Mouse (Mus musculus): ENCODE measurements around the gene Klhdc1. TPM values are rescaled to one million over a fixed set of nuclear protein-coding genes. Genes with fewer than 3 reads are reported as not detected.

Gene Klhdc1
- polyA plus RNA-seq (2015; fragmentation: Nextera tagmentation; extraction: Ambion mirVana), result 5.9 and 9.9 TPM in 2 replicates

DNA sequence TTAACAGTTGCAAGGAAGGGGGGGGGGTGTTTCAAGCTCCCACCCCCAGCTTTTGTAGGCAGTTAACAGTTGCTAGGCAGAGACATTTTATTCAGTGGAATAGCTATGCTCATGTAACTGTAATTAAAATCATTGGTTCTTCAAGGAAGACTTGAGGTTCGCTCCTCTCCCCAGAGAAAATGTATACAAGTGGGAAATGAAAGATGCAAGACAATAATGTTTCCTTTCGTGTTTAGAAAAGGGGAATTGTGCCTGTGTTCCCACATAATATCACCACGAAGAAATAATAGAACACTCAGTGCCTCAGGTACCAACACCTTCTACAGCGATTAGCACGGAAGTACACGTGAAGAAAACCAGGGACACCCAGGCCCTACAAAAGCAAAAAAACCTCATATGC is at the start of gene Klhdc1:
Gene Klhdc1, plus strand, starts transcription at position 301 of the 400 bp plus-strand sequence.
- H3K9me3 ChIP-seq (ENCODE audit: low read length), result no peaks in the 10 kb centered on the region
- peak within 1 kb of the TSS; percentile 93 for H3K9ac ChIP-seq (replicated peaks; ENCODE audit: low read length)
- peak within 1 kb of the TSS; percentile 77 for H3K4me3 ChIP-seq (ENCODE audit: low read length)
- H3K4me1 ChIP-seq (ENCODE audit: insufficient read depth, low read length), result peaks cover 7% of the 10 kb centered on the region
- 70% methylated on average over 6 of the region's 6 CpGs for WGBS
- no peak for ATAC-seq (ENCODE audit: low FRiP score, low TSS enrichment)
- no peaks in the 10 kb centered on the region for H3K36me3 ChIP-seq (ENCODE audit: insufficient read depth, low read length)
- H3K4me2 ChIP-seq (replicated peaks; ENCODE audit: low read depth, low read length), result peak within 1 kb of the TSS; percentile 60
- peak within 1 kb of the TSS; percentile 84 for H3K27ac ChIP-seq (ENCODE audit: low read length)
- H3K27me3 ChIP-seq (ENCODE audit: insufficient read depth, low read length), result no peaks in the 10 kb centered on the region

DNA sequence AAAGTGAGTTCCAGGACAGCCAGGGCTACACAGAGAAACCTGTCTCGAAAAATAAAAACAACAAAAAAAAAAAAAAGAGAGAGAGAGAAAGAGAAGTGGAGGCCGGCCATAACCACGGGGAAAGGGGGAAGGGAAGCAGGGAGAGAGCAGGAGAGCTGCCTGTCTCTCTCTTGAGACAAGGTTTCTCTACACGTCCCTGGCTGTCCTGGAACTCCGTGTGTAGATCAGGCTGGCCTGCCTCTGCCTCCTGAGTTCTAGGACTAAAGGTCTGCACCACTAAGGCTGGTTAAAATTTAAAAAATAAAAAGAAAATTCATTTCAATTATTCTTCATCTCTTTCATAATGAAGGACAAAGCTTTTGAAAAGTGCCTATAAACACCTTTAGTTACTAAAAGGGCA is 49.6 kb upstream of the Klhdc1 start:
- H3K4me2 ChIP-seq (replicated peaks; ENCODE audit: low read depth, low read length), result no peak overlapping the region
- ATAC-seq (ENCODE audit: low FRiP score, low TSS enrichment), result no peak
- H3K4me1 ChIP-seq (ENCODE audit: insufficient read depth, low read length), result peaks cover 18% of the 10 kb centered on the region
- H3K27me3 ChIP-seq (ENCODE audit: insufficient read depth, low read length), result no peaks in the 10 kb centered on the region
- no peak overlapping the region for H3K9ac ChIP-seq (replicated peaks; ENCODE audit: low read length)
- 89% methylated on average over 5 of the region's 5 CpGs for WGBS
- no peak overlapping the region for H3K27ac ChIP-seq (ENCODE audit: low read length)
- H3K4me3 ChIP-seq (ENCODE audit: low read length), result no peak overlapping the region
- H3K36me3 ChIP-seq (ENCODE audit: insufficient read depth, low read length), result peaks cover 24% of the 10 kb centered on the region
- H3K9me3 ChIP-seq (ENCODE audit: low read length), result no peaks in the 10 kb centered on the region

DNA sequence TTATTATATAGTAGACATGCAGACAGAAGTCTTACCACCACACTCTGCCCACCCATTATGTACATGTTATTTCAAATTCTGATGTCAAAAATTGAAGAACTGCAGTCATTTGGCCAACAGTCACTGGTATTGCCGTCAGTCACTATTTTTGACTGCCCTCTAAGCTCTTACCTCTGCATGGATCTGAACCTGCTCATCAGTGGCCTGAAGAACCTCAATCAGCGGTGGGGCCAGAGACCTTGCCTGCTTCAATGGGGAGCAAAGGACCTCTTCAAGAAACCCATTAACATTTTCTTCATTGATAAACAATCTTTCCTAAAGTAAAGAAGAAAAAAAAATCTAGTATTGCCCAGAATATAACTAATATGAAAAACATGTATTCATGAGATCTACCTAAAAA is 48.3 kb upstream of the Klhdc1 start:
- H3K4me1 ChIP-seq (ENCODE audit: insufficient read depth, low read length), result peaks cover 9% of the 10 kb centered on the region
- WGBS, result 92% methylated on average over 2 of the region's 2 CpGs
- no peak overlapping the region for H3K4me2 ChIP-seq (replicated peaks; ENCODE audit: low read depth, low read length)

GRCm38 (mm10) chr12:69196444-69197377 is 44.3 kb upstream of the Klhdc1 start, which contains the start of gene Gm49383:
Gm49383 (minus strand) TSS chr12:69197104.
- H3K4me2 ChIP-seq (replicated peaks; ENCODE audit: low read depth, low read length), result peak within 1 kb of the TSS; percentile 97
- under 1% methylated on average over 75 of the region's 75 CpGs for WGBS
- ATAC-seq (ENCODE audit: low FRiP score, low TSS enrichment), result peak; percentile 76
- peak within 1 kb of the TSS; percentile 90 for H3K27ac ChIP-seq (ENCODE audit: low read length)
- peaks cover 21% of the 10 kb centered on the region for H3K4me1 ChIP-seq (ENCODE audit: insufficient read depth, low read length)
- peak within 1 kb of the TSS; percentile 90 for H3K9ac ChIP-seq (replicated peaks; ENCODE audit: low read length)
- peak within 1 kb of the TSS; percentile 95 for H3K4me3 ChIP-seq (ENCODE audit: low read length)
- peaks cover 12% of the 10 kb centered on the region; the same call in 1 of the 2 replicates for H3K36me3 ChIP-seq (ENCODE audit: insufficient read depth, low read length)
- no peaks in the 10 kb centered on the region for H3K27me3 ChIP-seq (ENCODE audit: insufficient read depth, low read length)
- no peaks in the 10 kb centered on the region for H3K9me3 ChIP-seq (ENCODE audit: low read length)

More for the DNA sequence above, 48.3 kb upstream of the Klhdc1 start:
- no peak for ATAC-seq (ENCODE audit: low FRiP score, low TSS enrichment)
- Histone ChIP-seq H3K27me3 (ENCODE audit: insufficient read depth, low read length) (no peaks in the 10 kb centered on the region), H3K9ac (replicated peaks; ENCODE audit: low read length) (no peak overlapping the region), H3K27ac (ENCODE audit: low read length) (no peak overlapping the region), H3K4me3 (ENCODE audit: low read length) (no peak overlapping the region), H3K9me3 (ENCODE audit: low read length) (no peaks in the 10 kb centered on the region), H3K36me3 (ENCODE audit: insufficient read depth, low read length) (peaks cover 24% of the 10 kb centered on the region)

DNA sequence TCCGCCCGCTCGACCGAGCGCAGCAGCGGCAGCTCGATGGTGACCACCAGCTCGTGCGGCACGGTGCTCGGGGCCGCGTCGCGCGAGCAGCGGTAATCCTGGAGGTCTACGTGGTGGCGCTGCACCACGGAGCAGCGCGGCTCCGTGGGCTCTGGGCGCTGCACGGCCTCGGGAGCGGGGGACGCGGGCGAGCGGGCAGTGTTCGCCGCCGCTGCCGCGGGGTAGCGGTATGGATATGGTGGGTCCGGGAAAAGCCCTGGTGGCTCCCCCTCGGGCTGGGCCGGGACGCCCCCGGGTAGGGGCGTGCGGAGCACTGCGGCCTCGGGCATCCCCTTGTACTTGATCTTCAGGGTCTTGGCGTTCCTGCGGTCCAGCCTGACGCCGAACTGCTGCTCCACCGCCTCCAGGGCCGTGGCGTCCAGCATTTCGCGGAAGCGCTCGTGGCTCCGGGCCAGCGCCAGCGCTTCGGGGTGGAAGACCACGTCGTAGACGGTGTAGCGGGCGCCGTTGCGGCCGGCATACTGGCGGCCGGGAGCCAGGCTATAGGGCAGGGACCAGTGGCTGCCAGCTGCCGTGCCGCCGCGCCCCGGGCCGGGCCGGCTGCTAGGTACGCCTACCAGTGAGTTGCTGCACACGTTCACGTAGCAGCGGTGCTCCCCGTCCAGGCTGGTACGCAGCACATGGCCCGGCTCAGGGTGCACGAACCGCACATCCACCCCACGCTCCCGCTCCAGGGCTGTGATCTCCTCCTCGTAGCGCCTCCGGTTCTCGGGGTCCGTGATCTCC is 43.4 kb upstream of the Klhdc1 start:
- H3K4me3 ChIP-seq (ENCODE audit: low read length), result peak overlapping the region; percentile 95
- WGBS, result under 1% methylated on average over 91 of the region's 94 CpGs
- peak overlapping the region; percentile 90 for H3K9ac ChIP-seq (replicated peaks; ENCODE audit: low read length)
- H3K4me2 ChIP-seq (replicated peaks; ENCODE audit: low read depth, low read length), result peak overlapping the region; percentile 97
- H3K27me3 ChIP-seq (ENCODE audit: insufficient read depth, low read length), result no peaks in the 10 kb centered on the region
- peaks cover 21% of the 10 kb centered on the region for H3K4me1 ChIP-seq (ENCODE audit: insufficient read depth, low read length)
- peak; percentile 77 for ATAC-seq (ENCODE audit: low FRiP score, low TSS enrichment)
- H3K27ac ChIP-seq (ENCODE audit: low read length), result peak overlapping the region; percentile 90
- peaks cover 16% of the 10 kb centered on the region for H3K36me3 ChIP-seq (ENCODE audit: insufficient read depth, low read length)
- H3K9me3 ChIP-seq (ENCODE audit: low read length), result no peaks in the 10 kb centered on the region

DNA sequence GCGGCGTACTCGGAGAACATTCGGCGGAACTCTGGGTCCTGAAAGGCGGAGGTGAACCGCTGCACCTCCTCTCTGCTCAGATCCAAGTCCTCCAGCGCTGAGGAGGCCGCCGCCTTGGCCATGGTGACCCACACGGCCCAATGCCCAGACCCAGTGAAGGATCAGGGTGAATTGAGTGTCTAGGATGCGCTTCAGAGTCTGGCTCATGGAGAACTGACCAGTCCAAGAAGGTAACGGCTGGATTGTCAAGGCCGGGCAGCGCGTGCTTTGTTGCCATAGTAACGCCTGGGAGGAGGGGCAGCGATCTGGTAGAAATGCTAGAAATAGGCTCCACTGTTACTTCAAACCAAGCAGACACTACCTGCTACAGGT is 42.8 kb upstream of the Klhdc1 start, which contains the start of gene Dnaaf2:
Gene Dnaaf2, minus strand, starts transcription at position 266 of the 372 bp plus-strand sequence.
- Histone ChIP-seq H3K9ac (replicated peaks; ENCODE audit: low read length) (peak within 1 kb of the TSS; percentile 90), H3K4me2 (replicated peaks; ENCODE audit: low read depth, low read length) (peak within 1 kb of the TSS; percentile 97), H3K4me3 (ENCODE audit: low read length) (peak within 1 kb of the TSS; percentile 95), H3K36me3 (ENCODE audit: insufficient read depth, low read length) (peaks cover 16% of the 10 kb centered on the region), H3K27me3 (ENCODE audit: insufficient read depth, low read length) (no peaks in the 10 kb centered on the region), H3K9me3 (ENCODE audit: low read length) (no peaks in the 10 kb centered on the region), H3K27ac (ENCODE audit: low read length) (peak within 1 kb of the TSS; percentile 90), H3K4me1 (ENCODE audit: insufficient read depth, low read length) (peaks cover 21% of the 10 kb centered on the region)
- peak; percentile 75 for ATAC-seq (ENCODE audit: low FRiP score, low TSS enrichment)
- under 1% methylated on average over 18 of the region's 18 CpGs for WGBS

DNA sequence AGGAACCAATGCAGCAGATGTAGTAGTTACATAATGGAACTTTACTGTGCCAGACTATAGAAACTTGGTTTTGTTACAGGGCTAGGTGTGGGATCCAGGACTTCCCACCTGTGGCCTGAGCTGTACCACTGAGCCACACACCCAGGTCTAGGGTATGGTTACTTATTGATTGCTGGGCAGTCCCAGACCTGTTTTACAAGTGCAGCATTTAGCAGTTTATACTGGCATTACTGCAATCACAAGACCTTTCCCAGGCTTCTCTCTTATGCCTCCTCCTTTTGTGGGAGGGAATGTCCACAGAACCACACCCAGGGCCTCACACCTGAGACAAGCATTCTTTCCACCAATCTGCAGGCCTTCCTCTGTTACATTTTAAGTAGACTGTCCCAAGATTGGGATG is 42.0 kb upstream of the Klhdc1 start:
- ATAC-seq (ENCODE audit: low FRiP score, low TSS enrichment), result no peak
- no peaks in the 10 kb centered on the region for H3K9me3 ChIP-seq (ENCODE audit: low read length)
- H3K4me1 ChIP-seq (ENCODE audit: insufficient read depth, low read length), result peaks cover 21% of the 10 kb centered on the region
- no peak overlapping the region for H3K9ac ChIP-seq (replicated peaks; ENCODE audit: low read length)
- H3K4me2 ChIP-seq (replicated peaks; ENCODE audit: low read depth, low read length), result no peak overlapping the region; the same call in 1 of the 2 replicates
- peaks cover 19% of the 10 kb centered on the region for H3K36me3 ChIP-seq (ENCODE audit: insufficient read depth, low read length)
- H3K4me3 ChIP-seq (ENCODE audit: low read length), result no peak overlapping the region
- H3K27ac ChIP-seq (ENCODE audit: low read length), result no peak overlapping the region
- H3K27me3 ChIP-seq (ENCODE audit: insufficient read depth, low read length), result no peaks in the 10 kb centered on the region

DNA sequence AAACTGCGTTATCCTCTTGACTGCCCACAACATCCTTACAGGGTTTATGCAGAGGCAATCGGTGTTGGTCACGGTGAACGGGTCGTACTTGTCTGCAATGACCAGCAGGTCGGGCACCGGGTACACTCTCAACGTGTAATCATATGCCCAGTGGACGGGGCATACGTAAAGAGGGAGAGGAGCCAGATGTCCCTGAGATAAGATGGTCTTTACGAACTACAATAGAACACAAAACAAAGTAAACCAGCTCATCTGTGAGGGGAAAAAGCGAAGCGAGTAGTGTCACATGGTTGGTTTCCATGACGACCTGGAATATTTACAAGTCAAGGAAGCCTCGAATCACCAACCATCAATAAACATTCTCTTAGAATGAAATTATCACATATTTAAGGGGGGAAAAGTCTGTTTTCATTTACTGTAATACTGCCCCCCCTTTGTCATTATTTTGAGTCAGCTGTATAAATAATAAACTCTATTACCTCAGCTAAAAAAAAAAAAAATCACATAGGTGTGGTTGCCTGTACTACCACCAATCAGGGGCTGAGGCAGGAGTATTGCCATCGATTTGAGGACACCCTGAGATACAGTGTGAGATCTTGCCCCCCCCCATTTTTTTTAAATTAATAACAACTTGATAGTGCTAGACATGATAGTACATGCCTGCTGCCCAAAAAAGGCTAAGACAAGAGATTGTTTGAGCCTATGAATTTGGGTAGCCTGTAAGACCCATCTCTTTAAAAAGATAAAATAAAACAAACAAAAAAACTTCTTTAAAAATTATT is 36.7 kb upstream of the Klhdc1 start, which contains the start of gene Gm49384:
Gene Gm49384, minus strand, starts transcription at position 216 of the 782 bp plus-strand sequence.
- no peak within 1 kb of the TSS for H3K9ac ChIP-seq (replicated peaks; ENCODE audit: low read length)
- peaks cover under 1% of the 10 kb centered on the region; the same call in 1 of the 2 replicates for H3K4me1 ChIP-seq (ENCODE audit: insufficient read depth, low read length)
- 85% methylated on average over 16 of the region's 16 CpGs for WGBS
- peaks cover 25% of the 10 kb centered on the region for H3K36me3 ChIP-seq (ENCODE audit: insufficient read depth, low read length)
- no peaks in the 10 kb centered on the region for H3K27me3 ChIP-seq (ENCODE audit: insufficient read depth, low read length)
- no peak within 1 kb of the TSS for H3K4me2 ChIP-seq (replicated peaks; ENCODE audit: low read depth, low read length)
- H3K4me3 ChIP-seq (ENCODE audit: low read length), result no peak within 1 kb of the TSS
- H3K9me3 ChIP-seq (ENCODE audit: low read length), result no peaks in the 10 kb centered on the region
- ATAC-seq (ENCODE audit: low FRiP score, low TSS enrichment), result no peak
- H3K27ac ChIP-seq (ENCODE audit: low read length), result no peak within 1 kb of the TSS

- H3K27me3 ChIP-seq (ENCODE audit: insufficient read depth, low read length), result no peaks in the 10 kb centered on the region
- H3K27ac ChIP-seq (ENCODE audit: low read length), result no peak overlapping the region
- H3K4me1 ChIP-seq (ENCODE audit: insufficient read depth, low read length), result no peaks in the 10 kb centered on the region
- WGBS, result 94% methylated on average over 8 of the region's 8 CpGs
- H3K9ac ChIP-seq (replicated peaks; ENCODE audit: low read length), result no peak overlapping the region
- H3K4me2 ChIP-seq (replicated peaks; ENCODE audit: low read depth, low read length), result no peak overlapping the region
- H3K4me3 ChIP-seq (ENCODE audit: low read length), result no peak overlapping the region
- no peaks in the 10 kb centered on the region for H3K9me3 ChIP-seq (ENCODE audit: low read length)
- ATAC-seq (ENCODE audit: low FRiP score, low TSS enrichment), result no peak
- peaks cover 30% of the 10 kb centered on the region for H3K36me3 ChIP-seq (ENCODE audit: insufficient read depth, low read length)
These were observed 33.6 kb upstream of the Klhdc1 start for GRCm38 (mm10) chr12:69207396-69207795.
